Mouse (Mus musculus): ENCODE measurements at regions not wholly inside any gene's neighbourhood (a gene's known extent, or its start where the extent isn't known, plus 50 kb on each side); places are given as distances from the start of the nearest gene placed in this dataset.
A peak's percentile ranks its signal among the peaks of the same experiment; 100 is the strongest.

GRCm38 (mm10) chr12:106378303-106379075 lies 368.5 kb downstream of the Vrk1 start:
- Histone ChIP-seq H3K9me3 (no peaks in the 10 kb centered on the region), H3K4me1 (peaks cover 25% of the 10 kb centered on the region), H3K27me3 (peaks cover 51% of the 10 kb centered on the region), H3K36me3 (replicated peaks) (no peaks in the 10 kb centered on the region), H3K27ac (peak overlapping the region; percentile 47; the same call in 1 of the 2 replicates), H3K4me2 (peak overlapping the region; percentile 57), H3K4me3 (replicated peaks) (peak overlapping the region; percentile 28), H3K9ac (peak overlapping the region; percentile 41)
- ATAC-seq (ENCODE audit: low FRiP score): no peak
- WGBS: 7% methylated on average over 19 of the region's 19 CpGs

DNA sequence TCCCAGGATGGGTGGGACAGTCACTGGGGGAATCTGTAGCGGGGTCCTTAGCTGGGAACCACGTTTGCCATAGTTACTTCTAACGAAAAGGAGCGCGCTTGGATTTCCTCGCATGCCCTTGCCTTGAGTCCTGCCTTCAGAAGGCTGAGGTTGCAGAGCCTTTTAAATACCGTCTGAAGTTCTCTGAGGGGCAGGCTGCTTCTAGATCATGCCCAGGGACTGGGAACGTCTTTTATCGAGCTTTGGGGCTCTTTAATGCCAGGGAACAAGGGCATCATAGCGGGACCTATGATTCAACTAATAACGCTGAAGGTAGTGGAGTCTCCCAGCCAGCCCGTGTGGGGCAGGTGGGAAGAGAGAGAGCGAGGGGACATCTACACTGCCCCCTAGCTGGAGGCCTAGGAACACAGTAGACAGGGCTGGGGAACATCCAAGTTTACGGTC lies 369.1 kb downstream of the Vrk1 start:
- H3K27ac ChIP-seq: 0 out of 2 replicates have a peak overlapping the region, but pooled peaks have one; percentile 36
- H3K4me2 ChIP-seq: peak overlapping the region; percentile 57
- peaks cover 25% of the 10 kb centered on the region for H3K4me1 ChIP-seq
- no peaks in the 10 kb centered on the region for H3K9me3 ChIP-seq
- H3K9ac ChIP-seq: peak overlapping the region; percentile 41
- no peaks in the 10 kb centered on the region for H3K36me3 ChIP-seq (replicated peaks)
- H3K4me3 ChIP-seq (replicated peaks): peak overlapping the region; percentile 28
- 3% methylated on average over 14 of the region's 14 CpGs for WGBS
- ATAC-seq (ENCODE audit: low FRiP score): peak; percentile 77
- peaks cover 45% of the 10 kb centered on the region for H3K27me3 ChIP-seq

- Histone ChIP-seq H3K27me3 (peaks cover 42% of the 10 kb centered on the region), H3K9ac (no peak overlapping the region), H3K36me3 (replicated peaks) (no peaks in the 10 kb centered on the region), H3K27ac (peak overlapping the region; percentile 61), H3K4me3 (replicated peaks) (no peak overlapping the region), H3K9me3 (no peaks in the 10 kb centered on the region), H3K4me1 (peaks cover 25% of the 10 kb centered on the region), H3K4me2 (peak overlapping the region; percentile 2; the same call in 1 of the 2 replicates)
- 0 out of 2 replicates have a peak, but pooled peaks have one; percentile 58 for ATAC-seq (ENCODE audit: low FRiP score)
- 48% methylated on average over 14 of the region's 14 CpGs for WGBS
Observed at GRCm38 (mm10) chr12:106379779-106380178, 369.8 kb downstream of the Vrk1 start.

- H3K27ac ChIP-seq: peak overlapping the region; percentile 20
- H3K4me2 ChIP-seq: no peak overlapping the region
- no peaks in the 10 kb centered on the region for H3K36me3 ChIP-seq (replicated peaks)
- H3K9me3 ChIP-seq: no peaks in the 10 kb centered on the region
- 69% methylated on average over 15 of the region's 15 CpGs for WGBS
- H3K9ac ChIP-seq: no peak overlapping the region
- peaks cover 17% of the 10 kb centered on the region for H3K4me1 ChIP-seq
- no peak for ATAC-seq (ENCODE audit: low FRiP score)
- peaks cover 32% of the 10 kb centered on the region for H3K27me3 ChIP-seq
- no peak overlapping the region for H3K4me3 ChIP-seq (replicated peaks)
Observed at GRCm38 (mm10) chr12:106381821-106382220, 371.8 kb downstream of the Vrk1 start.

DNA sequence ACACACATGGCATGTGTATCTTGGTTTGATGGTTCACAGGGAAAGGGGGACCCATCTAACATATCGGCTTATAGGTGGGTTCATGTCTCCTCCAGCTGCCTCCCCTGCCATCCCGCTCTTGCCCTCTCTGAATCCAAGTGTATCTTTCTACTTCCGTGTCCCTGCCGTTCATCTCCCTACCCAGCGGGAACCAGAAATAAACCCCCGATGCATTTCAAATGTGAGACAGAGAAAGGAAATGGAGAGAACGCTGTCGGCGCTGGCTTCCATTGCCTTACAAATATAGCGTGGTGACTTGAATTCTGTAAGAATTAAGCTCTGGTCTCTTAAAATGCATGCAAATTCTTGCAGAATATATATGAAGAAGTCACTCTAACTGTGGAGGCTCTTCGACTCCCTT lies 379.2 kb downstream of the Vrk1 start:
- H3K4me1 ChIP-seq: no peaks in the 10 kb centered on the region
- ATAC-seq (ENCODE audit: low FRiP score): no peak
- 91% methylated on average over 11 of the region's 11 CpGs for WGBS

GRCm38 (mm10) chr12:106392316-106392715 lies 382.3 kb downstream of the Vrk1 start:
- no peaks in the 10 kb centered on the region for H3K9me3 ChIP-seq
- no peak overlapping the region for H3K4me2 ChIP-seq
- no peaks in the 10 kb centered on the region for H3K27me3 ChIP-seq
- no peaks in the 10 kb centered on the region for H3K36me3 ChIP-seq (replicated peaks)
- H3K4me1 ChIP-seq: no peaks in the 10 kb centered on the region
- no peak for ATAC-seq (ENCODE audit: low FRiP score)
- no peak overlapping the region for H3K27ac ChIP-seq
- no peak overlapping the region for H3K9ac ChIP-seq
- no peak overlapping the region for H3K4me3 ChIP-seq (replicated peaks)
- WGBS: 92% methylated on average over 2 of the region's 2 CpGs

More for the DNA sequence above, 379.2 kb downstream of the Vrk1 start:
- Histone ChIP-seq H3K27me3 (0 out of 2 replicates have a peak, but pooled peaks cover 3% of the 10 kb centered on the region), H3K4me2 (no peak overlapping the region), H3K27ac (no peak overlapping the region), H3K36me3 (replicated peaks) (no peaks in the 10 kb centered on the region), H3K4me3 (replicated peaks) (no peak overlapping the region), H3K9me3 (no peaks in the 10 kb centered on the region), H3K9ac (no peak overlapping the region)

- H3K36me3 ChIP-seq (replicated peaks): no peaks in the 10 kb centered on the region
- H3K27ac ChIP-seq: no peak overlapping the region
- H3K27me3 ChIP-seq: no peaks in the 10 kb centered on the region
- H3K4me3 ChIP-seq (replicated peaks): no peak overlapping the region
- no peak overlapping the region for H3K4me2 ChIP-seq
- H3K9ac ChIP-seq: no peak overlapping the region
- no peaks in the 10 kb centered on the region for H3K9me3 ChIP-seq
- WGBS: 92% methylated on average over 17 of the region's 17 CpGs
- no peak for ATAC-seq (ENCODE audit: low FRiP score)
- no peaks in the 10 kb centered on the region for H3K4me1 ChIP-seq
Observed at GRCm38 (mm10) chr12:106399085-106399484, 389.1 kb downstream of the Vrk1 start.

GRCm38 (mm10) chr12:106411075-106411474 lies 401.0 kb downstream of the Vrk1 start:
- no peak overlapping the region for H3K27ac ChIP-seq
- WGBS: 91% methylated on average over 7 of the region's 7 CpGs
- no peaks in the 10 kb centered on the region for H3K9me3 ChIP-seq
- no peaks in the 10 kb centered on the region for H3K4me1 ChIP-seq
- H3K9ac ChIP-seq: no peak overlapping the region
- no peak overlapping the region for H3K4me3 ChIP-seq (replicated peaks)
- no peaks in the 10 kb centered on the region for H3K36me3 ChIP-seq (replicated peaks)
- no peak for ATAC-seq (ENCODE audit: low FRiP score)
- no peak overlapping the region for H3K4me2 ChIP-seq
- H3K27me3 ChIP-seq: no peaks in the 10 kb centered on the region

- Histone ChIP-seq H3K27ac (no peak overlapping the region), H3K27me3 (no peaks in the 10 kb centered on the region), H3K9ac (no peak overlapping the region), H3K4me2 (no peak overlapping the region), H3K4me3 (replicated peaks) (no peak overlapping the region), H3K9me3 (no peaks in the 10 kb centered on the region), H3K36me3 (replicated peaks) (no peaks in the 10 kb centered on the region), H3K4me1 (no peaks in the 10 kb centered on the region; the same call in 1 of the 2 replicates)
- ATAC-seq (ENCODE audit: low FRiP score): no peak
- 81% methylated on average over 4 of the region's 4 CpGs for WGBS
Observed at GRCm38 (mm10) chr12:106426631-106427030, 416.6 kb downstream of the Vrk1 start.

- H3K4me3 ChIP-seq (replicated peaks): no peak overlapping the region
- H3K36me3 ChIP-seq (replicated peaks): no peaks in the 10 kb centered on the region
- ATAC-seq (ENCODE audit: low FRiP score): no peak
- H3K27ac ChIP-seq: no peak overlapping the region
- H3K9ac ChIP-seq: no peak overlapping the region
- no peaks in the 10 kb centered on the region for H3K27me3 ChIP-seq
- WGBS: 55% methylated on average over 7 of the region's 7 CpGs
- no peaks in the 10 kb centered on the region; the same call in 1 of the 2 replicates for H3K4me1 ChIP-seq
- no peak overlapping the region for H3K4me2 ChIP-seq
- no peaks in the 10 kb centered on the region for H3K9me3 ChIP-seq
Observed at GRCm38 (mm10) chr12:106429991-106430390, 420.0 kb downstream of the Vrk1 start.

GRCm38 (mm10) chr12:106445151-106445550 lies 435.1 kb downstream of the Vrk1 start:
- H3K4me1 ChIP-seq: peaks cover 23% of the 10 kb centered on the region
- WGBS: 24% methylated on average over 7 of the region's 7 CpGs
- no peaks in the 10 kb centered on the region for H3K36me3 ChIP-seq (replicated peaks)
- no peak overlapping the region for H3K9ac ChIP-seq
- H3K27me3 ChIP-seq: peaks cover 18% of the 10 kb centered on the region
- no peak overlapping the region for H3K4me3 ChIP-seq (replicated peaks)
- no peak for ATAC-seq (ENCODE audit: low FRiP score)
- H3K27ac ChIP-seq: peak overlapping the region; percentile 46; the same call in 1 of the 2 replicates
- no peaks in the 10 kb centered on the region for H3K9me3 ChIP-seq
- H3K4me2 ChIP-seq: no peak overlapping the region

DNA sequence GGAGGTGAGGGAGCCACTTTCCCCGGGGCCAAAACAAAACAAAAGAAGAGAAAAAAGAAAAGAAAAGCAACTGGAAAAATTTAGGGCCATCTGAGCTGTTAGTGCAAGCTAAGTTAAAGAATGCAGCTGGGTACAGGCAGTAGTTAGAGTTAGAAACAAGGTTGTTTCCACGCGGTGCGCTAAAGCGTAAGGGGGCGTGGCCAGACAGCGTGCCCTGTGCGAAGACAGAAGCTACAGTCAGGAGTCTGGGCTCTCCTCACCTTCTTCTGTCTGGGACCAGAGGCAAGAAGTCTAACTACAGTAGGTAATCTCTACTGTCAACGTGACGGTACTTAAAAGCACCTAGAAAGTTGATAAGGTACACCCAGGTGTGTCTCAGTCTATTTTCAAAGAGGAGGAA lies 435.9 kb downstream of the Vrk1 start:
- H3K4me1 ChIP-seq: peaks cover 23% of the 10 kb centered on the region
- no peak overlapping the region for H3K27ac ChIP-seq
- no peak overlapping the region for H3K4me2 ChIP-seq
- peaks cover 18% of the 10 kb centered on the region for H3K27me3 ChIP-seq
- H3K9ac ChIP-seq: no peak overlapping the region
- no peaks in the 10 kb centered on the region for H3K9me3 ChIP-seq
- whole genome bisulfite sequencing: 66% methylated on average over 10 of the region's 10 CpGs
- ATAC-seq (ENCODE audit: low FRiP score): no peak
- H3K4me3 ChIP-seq (replicated peaks): no peak overlapping the region
- no peaks in the 10 kb centered on the region for H3K36me3 ChIP-seq (replicated peaks)

Measured in forebrain, embryonic 12.5 days (tissue).